Mouse (Mus musculus): ENCODE data around the gene Tfb2m. TPM values are rescaled to one million over a fixed set of nuclear protein-coding genes. Genes with fewer than 3 reads are reported as not detected.

Tfb2m gene
- 7.1 and 13.6 TPM in 2 replicates for total RNA-seq (2015; ENCODE audit: low replicate concordance)
- total RNA-seq (2017; ENCODE audit: low replicate concordance), result 11.7 and 15.6 TPM in 2 replicates

DNA sequence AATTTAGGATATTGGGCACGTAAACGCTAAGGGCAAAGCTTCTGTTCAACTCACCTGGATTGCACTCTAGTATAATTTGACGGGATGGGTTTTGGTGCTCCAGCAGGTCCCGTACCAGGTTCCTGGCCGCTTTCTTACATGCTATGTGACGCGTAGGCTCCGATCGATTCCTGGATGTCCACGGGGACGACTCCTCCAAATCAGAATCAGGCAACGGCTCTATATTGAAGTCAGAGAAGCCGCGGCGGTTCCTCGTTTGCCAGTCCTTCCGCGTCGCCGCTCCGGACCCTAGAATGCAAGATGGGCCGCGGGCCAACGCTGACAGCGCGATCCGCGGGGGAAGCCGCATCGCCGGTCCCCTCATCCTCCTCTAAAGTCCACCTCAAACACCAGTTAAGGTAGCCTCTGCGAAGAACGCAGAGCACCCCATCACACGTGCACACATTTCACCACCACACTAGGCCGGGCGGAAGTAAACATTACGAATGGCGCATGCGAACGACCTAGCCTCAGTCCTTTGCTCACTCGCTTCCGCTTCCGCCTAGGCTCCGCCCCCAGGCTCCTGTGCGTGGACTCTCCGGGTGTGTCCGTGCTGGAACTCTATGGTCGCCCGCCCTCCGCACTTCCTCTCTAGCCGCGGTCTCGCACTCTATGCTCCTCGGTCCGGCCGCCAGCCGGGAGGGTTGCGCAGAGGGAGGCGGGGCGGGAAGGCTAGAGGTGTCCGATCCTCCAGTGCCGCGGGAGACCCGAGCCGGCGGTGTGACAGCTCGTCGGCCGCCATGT lies at the start of gene Tfb2m, which contains the start of gene Cnst:
Gene Tfb2m, minus strand, starts transcription at position 500 of the 783 bp plus-strand sequence.
Gene Cnst, plus strand, starts transcription at position 603 of the 783 bp plus-strand sequence.
- peak; percentile 96 for ATAC-seq (replicated peaks; ENCODE audit: low FRiP score, poor library complexity, severe bottlenecking)

DNA sequence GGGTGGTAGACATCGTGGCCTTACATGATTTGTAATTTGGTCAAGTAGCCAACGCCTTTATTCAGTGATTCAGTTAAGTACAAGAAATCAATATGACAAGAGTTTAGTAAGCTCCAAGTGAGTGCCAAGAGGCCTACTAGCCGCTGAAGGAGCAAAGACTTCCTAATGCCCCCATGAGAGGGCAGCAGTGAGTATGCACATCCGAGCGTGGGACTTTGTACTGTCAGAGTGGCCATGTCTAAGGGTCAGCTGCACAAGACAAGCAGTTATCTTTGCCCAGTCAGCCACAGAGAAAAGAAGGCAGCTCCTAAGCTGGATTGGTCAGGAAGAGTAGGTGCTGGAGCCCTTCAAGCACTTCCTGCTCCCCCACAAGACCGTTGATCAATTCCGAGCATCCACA lies 46.9 kb upstream of the Tfb2m start:
- ATAC-seq (replicated peaks; ENCODE audit: low FRiP score, poor library complexity, severe bottlenecking), result no peak

DNA sequence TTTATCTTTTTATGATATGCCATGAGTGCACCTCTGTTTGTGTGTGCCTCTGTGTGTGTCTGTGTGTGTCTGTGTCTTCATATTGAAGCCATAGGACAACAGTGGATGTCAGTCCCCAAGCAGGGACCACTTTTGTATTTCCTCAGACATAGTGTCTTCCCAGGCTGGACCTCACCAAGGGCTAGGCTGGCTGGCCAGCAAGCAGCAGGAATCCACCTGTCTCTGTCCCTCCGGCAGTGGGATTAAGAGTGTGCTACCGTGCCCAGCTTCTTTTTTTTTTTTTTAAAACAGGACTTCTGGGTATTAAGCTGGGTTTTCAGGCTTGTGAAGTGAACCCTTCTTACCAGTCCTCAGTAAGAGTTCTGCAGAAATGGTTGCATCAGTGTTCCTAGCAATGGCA lies 46.1 kb upstream of the Tfb2m start:
- no peak for ATAC-seq (replicated peaks; ENCODE audit: low FRiP score, poor library complexity, severe bottlenecking)

DNA sequence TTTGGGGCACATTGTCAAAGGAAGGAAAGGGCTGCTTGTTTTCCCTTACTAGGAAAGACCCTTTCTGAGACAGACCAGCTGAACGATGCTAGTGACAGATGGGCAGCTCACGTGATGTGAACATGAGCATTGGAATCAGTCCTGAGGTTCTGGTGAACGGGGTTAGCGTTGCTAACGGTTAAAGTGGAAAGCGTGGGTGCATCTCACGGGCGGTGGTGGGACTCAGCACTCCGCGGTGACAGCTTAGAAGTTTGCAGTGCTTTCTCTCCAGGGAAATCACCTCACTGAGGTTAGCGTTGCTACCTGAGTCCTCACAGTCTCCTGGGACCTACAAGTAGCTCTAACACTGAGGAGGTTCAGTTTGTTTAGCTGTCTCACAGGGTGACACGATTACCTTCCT lies 45.6 kb upstream of the Tfb2m start:
- no peak for ATAC-seq (replicated peaks; ENCODE audit: low FRiP score, poor library complexity, severe bottlenecking)

DNA sequence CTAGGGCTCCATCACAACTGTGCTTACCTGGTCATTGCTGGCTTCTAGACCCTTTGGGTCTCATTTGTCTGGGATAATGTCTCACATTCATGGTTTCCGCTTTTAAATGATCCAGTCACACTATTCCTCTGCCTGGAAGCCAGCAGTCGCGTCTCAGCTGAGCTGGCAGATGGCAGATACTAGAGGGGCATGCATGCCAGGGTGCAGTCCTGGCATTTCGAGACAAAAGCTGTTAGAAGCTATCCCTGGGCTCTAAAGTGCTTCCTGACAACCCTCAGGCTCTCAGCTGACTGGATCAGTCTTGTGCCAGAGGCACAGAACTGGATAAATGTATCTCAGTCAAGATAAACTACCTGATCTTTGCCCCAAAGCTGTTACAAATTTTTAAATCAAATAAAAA lies 42.2 kb upstream of the Tfb2m start:
- no peak for ATAC-seq (replicated peaks; ENCODE audit: low FRiP score, poor library complexity, severe bottlenecking)

DNA sequence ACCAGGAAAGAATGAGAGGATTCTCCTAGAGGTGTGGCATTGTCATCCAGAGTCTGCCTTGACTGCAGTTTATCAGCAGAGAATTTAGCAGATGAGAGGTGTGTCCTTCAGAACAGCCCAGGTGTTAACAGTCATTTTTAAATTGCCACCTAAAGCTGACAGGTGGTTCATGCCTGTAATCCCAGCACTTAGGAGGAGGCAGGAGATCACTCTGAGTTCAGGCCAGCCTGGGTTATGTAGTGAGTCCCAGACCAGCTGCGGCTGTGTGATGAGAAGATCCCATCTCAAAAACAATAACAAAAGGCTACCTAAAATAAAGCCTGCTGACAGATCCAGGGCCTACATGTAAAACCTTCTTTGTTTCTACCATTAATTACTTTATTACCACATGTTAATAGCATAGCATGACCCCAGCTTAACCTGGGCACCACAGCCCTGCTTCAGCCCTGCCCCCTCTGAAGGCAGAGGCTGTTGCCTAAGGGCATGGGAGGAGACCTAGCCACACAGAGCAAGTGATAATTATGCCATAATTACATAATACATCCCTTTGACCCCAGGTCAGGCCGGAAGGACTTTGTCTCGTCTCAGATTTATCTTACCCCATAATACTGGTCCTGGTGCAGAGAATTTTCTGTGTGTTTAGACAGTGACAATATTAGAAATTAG lies 40.5 kb upstream of the Tfb2m start:
- no peak for ATAC-seq (replicated peaks; ENCODE audit: low FRiP score, poor library complexity, severe bottlenecking)

DNA sequence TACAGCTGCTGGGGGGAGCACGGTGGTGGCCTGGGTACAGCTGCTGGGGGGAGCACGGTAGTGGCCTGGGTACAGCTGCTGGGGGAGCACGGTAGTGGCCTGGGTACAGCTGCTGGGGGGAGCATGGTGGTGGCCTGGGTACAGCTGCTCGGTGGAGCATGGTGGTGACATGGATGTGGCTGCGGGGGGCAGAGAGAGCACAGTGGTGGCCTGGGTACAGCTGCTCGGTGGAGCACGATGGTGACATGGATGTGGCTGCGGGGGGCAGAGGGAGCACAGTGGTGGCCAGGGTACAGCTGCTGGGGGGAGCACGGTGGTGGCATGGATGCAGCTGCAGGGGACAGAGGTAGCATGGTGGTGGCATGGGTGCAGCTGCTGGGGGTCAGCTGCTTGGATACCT lies 39.6 kb upstream of the Tfb2m start:
- ATAC-seq (replicated peaks; ENCODE audit: low FRiP score, poor library complexity, severe bottlenecking), result no peak

DNA sequence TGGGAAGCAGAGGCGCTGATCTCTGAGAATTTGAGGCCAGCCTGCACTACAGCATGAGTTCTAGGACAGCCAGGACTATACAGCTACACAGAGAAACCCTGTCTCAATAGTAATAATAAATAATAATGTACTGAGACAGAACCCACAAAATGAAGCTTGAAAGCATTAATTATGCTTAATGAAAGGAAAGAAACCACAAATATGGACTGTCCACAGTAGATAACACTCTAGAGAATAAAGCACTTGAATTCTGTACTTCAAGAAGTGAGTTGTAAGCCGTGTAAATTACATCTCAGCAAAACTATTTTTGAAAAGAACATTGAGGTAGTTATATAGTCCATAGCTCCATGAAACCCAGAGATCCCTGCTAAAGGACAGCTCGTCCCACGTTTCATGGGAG lies 38.2 kb upstream of the Tfb2m start:
- ATAC-seq (replicated peaks; ENCODE audit: low FRiP score, poor library complexity, severe bottlenecking), result no peak

DNA sequence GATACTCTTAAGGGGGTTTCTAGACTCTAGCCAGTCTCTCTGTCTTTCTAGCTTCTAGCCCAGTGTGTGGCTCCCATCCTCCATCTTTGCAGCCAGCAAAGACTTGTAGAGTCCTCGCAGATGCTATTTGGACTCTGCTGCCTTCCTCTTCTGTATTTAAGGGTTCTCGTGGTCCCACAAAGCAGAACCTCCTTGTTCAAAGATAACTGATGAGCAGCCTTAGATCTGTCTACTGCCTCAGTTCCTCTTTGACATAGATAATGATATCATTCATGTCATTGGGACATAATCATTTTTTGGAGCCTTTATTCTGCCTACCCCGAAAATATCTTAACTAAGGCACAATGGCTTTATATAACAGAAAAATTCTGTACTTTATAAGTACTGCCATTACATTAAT lies 37.0 kb upstream of the Tfb2m start:
- ATAC-seq (replicated peaks; ENCODE audit: low FRiP score, poor library complexity, severe bottlenecking), result no peak

DNA sequence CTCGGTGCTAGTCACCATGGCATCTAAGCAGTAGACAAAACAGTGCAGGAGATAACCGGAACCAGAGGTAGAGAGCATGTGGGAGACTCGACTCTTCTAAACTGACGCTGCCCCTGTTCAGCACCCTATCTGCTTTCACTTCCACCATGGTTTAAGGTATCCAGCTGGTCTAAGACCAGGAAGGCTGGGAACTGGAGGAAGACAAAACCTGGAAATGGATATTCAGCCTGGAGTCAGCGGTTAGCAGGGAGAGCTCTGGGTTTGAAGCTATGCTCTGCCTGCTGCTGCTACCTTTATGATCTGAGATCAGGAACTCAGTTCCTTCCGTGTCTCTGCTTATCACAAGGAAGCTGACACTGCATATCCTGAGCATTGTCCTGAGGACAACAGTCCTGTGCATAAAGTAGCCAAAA lies 36.0 kb upstream of the Tfb2m start:
- no peak for ATAC-seq (replicated peaks; ENCODE audit: low FRiP score, poor library complexity, severe bottlenecking)

DNA sequence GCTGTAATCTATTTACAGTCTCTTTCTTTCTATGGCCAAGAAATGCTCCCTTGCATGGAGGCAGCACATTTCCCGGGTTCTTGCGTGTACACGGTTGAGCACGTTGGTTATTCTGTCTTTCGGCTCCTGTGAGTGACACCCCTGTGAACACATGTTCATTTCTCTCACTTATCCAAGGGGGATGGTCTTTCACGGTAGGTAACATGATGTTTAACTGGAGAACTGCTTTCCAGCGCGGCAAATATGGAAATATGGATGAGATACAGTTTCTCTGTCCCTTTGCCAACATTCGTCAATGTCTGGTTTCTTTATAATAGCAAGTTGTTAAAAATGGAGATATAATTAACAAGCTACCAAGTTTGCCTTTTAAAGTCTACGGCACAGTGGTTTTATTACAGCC lies 35.4 kb upstream of the Tfb2m start:
- ATAC-seq (replicated peaks; ENCODE audit: low FRiP score, poor library complexity, severe bottlenecking), result no peak

DNA sequence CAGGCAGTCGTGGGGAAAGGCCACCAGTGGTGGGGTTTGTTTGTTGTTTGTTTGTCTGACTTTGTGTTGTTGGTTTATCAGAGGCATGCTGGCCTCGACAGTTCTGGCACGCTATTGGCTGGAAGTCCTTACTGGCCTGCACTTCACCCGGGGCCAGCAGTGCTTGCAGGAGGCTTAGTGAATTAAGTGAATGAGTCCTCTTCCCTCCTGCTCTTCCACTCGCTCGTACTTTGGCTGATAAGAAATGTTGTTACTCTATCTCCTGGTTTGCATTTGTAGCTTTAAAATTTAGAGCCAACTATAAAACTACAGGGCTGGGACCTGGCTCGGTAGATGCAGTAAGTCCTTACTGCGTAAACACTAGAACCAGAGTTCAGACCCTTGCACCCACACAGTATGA lies 34.1 kb upstream of the Tfb2m start:
- ATAC-seq (replicated peaks; ENCODE audit: low FRiP score, poor library complexity, severe bottlenecking), result no peak

DNA sequence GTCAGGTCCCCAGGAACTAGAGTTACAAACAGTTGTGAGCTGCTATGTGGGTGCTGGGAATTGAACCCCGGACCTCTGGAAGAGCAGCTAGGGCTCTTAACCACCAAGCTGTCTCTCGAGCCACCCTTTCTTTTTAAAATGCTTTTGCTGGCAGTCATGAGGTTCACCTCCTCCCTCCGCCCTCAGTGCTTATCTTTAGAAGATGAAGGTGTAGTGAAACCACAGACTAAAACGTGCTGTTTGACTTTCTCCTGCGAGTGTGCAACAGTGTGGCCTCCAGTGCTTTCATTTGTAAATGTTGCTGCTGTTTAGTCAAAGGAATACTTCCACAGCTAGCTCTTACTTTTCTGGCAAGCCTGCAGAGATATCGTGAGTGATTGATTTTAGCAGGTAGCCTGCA lies 32.6 kb upstream of the Tfb2m start:
- ATAC-seq (replicated peaks; ENCODE audit: low FRiP score, poor library complexity, severe bottlenecking), result no peak

DNA sequence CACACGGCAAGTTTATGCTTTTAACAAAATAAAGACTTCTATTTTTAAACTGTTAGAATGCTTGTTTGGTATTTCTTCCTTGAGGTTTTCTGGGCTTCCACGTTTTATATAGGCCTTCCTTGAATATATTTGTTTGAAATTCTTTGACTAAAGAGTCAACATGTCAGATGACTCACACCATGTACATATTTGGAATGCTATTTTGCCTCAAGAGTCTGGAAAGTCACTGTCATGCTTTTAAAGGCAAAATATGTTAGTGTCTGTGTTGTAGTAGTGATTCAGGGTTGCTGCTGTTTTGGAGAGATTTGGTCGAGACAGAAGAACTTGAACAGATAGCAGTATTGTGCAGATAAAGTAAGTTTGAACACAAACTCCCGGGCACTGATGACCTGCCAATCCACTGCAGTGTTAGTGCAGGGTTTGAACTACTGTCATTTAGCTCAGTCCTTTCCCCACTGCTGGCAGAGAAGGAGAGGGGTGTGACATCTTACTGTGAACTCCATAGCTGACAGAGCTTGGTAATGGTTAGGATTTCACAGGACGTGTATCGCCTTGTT lies 27.7 kb upstream of the Tfb2m start:
- ATAC-seq (replicated peaks; ENCODE audit: low FRiP score, poor library complexity, severe bottlenecking), result no peak

DNA sequence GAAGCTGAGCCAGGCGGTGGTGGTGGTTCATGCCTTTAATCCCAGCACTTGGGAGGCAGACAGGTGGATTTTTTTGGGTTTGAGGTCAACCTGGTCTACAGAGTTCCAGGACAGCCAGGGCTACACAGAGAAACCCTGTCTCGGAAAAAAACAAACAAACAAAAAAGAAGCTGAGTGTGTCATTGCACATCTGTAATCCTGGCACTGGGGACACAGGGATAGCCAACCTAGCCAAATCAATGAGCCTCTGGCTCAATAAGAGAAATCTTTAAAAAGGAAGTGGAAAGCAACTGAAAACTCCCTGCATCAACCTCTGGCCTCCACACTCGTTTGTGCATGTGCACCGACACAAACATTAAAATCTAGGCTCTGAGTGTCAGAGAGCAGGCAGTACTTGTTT lies 25.6 kb upstream of the Tfb2m start:
- ATAC-seq (replicated peaks; ENCODE audit: low FRiP score, poor library complexity, severe bottlenecking), result no peak

DNA sequence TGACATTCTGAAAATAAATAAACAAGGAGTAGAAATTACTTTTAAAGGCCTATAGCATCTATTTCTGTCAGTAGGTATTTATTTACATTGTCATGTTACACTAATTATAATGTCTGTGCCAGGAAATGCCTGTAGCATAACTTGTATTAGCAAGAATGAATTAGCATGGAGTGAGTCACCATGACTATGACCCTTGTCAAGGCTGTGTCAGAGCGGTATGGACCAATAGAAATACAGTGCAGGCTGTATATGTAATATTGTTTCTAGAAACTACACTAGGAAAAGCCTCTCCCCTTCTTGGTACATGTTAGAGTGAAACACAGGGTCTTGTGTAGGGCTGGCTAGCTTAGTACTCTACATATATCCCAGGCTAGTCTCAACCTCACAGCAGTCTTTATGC lies 24.4 kb upstream of the Tfb2m start:
- no peak for ATAC-seq (replicated peaks; ENCODE audit: low FRiP score, poor library complexity, severe bottlenecking)

DNA sequence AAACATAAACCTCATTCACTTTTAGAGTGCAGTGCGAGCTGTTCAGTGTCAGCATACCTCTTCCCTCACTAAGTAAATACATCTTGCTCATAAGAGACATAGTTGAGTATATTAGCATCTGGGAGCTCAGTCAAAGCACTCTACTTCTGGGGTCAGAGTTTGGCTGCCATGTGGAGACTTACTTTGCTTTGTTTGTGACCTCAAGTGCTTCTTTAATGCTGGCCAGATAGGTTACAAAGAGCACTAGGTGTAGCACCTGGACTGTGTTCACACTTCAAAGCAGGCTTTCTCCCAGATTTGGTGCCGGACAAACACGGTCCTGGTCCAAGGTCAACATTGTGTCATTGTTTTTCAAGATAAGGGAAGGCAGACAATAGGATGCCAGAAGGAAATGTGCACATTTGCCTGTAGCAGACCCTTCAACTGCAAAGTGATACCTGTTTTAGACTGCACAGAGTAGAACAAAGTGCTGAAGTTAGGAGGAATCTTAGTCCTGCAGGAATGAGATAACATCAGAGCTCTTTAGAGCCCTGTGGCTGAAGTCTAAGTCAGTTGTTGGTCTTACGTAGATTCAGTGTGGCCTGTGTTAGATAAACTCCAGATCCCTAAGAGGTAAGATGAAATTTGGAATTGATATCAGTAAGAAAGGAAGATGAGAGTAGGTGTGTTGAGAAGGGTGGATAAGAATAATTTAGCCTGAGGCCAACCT lies 22.8 kb upstream of the Tfb2m start:
- no peak for ATAC-seq (replicated peaks; ENCODE audit: low FRiP score, poor library complexity, severe bottlenecking)

DNA sequence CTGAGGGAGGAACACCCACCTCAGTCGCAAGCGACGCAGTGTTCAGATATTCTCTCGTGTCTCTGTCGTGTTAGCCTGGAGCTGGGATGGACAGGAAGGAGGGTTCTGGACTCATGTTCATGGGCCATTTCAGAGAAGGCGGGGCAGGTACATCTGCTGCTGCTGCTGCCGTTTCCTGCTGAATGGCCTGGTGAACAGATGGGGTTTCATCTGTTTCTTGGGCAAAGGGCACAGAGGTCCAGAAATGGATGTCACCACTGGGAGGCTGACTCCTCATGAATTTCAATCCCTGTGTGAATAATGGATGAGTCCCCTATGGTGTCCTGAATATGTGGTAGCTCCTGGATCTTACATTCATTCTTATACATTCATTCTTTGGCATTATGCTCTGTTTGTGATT lies 21.5 kb upstream of the Tfb2m start:
- ATAC-seq (replicated peaks; ENCODE audit: low FRiP score, poor library complexity, severe bottlenecking), result no peak

DNA sequence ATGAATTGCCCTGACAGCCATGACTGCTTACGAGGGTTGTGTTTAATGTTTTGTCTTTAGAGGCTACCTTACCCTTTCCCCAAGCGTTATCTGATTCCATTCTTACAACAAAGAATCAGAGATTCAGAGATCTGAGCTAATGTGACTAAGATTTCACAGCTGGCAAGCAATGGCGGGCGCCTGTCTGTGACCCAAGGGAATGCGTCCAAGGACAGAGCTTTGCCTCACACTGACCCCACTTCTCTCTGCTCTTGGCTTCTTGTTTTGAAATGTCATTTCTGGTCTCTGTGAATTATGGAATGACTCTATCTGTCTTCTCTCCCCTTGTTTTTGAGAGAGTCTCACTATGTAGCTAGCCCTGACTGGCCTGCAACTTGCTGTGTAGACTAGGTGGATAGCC lies 17.9 kb upstream of the Tfb2m start:
- ATAC-seq (replicated peaks; ENCODE audit: low FRiP score, poor library complexity, severe bottlenecking), result no peak

DNA sequence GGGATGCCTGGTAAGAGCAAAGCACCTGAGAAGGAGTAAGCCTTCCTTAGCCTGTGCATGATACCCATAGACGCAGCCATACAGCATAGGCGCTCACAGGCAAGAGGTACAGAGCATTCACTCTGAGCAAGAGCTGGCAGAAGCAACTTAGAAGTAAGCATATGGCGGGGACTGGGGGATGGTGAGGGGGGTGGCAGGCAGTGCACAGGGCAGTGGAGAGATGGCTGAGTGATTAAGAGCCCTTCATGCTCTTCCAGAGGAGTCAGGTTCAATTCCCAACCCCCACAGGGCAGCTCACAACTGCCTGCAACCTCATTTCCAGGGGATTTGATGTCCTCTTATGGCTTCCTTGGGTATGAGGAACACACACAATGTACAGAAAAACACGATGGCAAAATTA lies 17.1 kb upstream of the Tfb2m start:
- ATAC-seq (replicated peaks; ENCODE audit: low FRiP score, poor library complexity, severe bottlenecking), result no peak
